Mouse (Mus musculus) CH12F3 (cell line): ENCODE measurements around the gene Fstl4.

Source experiments
- in situ Hi-C: fragments of 300-500 bp; cut with MboI; formaldehyde crosslinking; loops from 2 replicates; pipeline ENCODE4 v1.14.3; 2020; ENCODE audit warnings: low sequenced_read_pairs

The Fstl4 gene

DNA sequence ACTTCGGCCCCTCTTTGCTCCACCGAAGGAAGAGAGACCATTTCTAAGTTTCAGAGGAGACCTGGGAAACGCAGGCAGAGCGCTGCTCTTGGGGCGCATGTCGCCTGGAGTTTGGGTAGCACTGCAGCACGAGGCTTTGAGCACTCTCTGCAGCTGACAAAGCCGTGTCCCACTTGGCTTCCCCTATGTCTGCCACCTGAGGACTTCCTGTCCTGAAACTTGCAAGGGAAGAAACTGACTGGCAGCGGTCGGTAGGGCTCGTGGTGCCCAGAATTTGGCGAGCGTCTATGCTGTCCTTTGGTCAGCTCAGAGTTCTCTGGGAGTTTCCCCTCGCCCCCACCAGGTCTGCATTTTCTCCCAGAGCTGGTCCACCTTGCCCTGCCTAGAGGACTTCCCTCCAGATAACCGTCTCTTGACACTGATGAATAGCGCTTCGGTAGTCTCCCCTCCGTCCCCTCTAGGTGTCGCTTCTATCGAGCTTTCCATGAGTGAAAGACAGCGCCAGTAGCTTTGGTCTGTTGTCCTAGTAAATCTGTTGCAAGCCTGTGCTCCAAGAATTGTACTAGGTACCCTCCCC is 1.3 kb downstream of the Fstl4 start:
- in situ Hi-C loops: no loop called here

- in situ Hi-C loops: no loop called here
Observed at GRCm38 (mm10) chr11:52767921-52768320, 3.5 kb downstream of the Fstl4 start.

DNA sequence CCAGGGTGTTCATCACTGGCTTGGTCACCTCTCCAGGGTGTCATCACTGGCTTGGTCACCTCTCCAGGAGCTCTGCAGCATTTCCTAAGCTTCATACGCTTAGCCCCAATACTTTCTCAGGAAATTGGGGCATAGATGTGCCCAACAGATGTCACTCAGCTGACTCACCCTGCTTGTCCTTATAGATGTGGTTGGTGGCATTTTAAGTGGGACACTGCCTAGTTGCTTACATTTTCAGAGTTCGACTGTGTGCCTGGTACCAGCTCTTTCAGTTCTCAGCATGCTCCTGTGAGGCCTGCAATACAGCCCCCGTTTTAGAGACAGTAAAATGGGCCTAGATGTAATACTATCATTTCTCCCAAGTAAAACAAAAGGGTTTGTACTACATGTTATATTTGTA is 8.6 kb downstream of the Fstl4 start:
- in situ Hi-C loops: no loop called here

DNA sequence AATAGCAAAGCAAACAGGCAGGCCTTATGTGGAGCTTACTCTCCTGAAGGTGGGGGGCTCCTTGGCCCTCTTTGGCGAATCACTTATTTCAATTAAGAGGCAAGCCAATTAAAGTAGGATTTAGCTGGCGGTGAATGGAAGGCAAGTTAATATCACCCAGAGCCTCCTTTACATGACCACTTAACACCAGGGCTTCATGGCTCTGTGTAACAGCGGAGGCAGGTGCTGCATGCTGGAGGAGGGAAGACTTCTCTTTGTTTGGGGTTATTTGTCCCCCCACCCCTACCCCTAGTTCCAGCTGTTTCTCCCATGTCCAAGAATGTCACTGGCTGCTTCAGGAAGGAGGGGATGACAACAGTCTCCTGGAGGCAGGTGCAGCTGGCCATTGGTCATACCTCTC is 10.9 kb downstream of the Fstl4 start:
- in situ Hi-C loops: no loop called here

DNA sequence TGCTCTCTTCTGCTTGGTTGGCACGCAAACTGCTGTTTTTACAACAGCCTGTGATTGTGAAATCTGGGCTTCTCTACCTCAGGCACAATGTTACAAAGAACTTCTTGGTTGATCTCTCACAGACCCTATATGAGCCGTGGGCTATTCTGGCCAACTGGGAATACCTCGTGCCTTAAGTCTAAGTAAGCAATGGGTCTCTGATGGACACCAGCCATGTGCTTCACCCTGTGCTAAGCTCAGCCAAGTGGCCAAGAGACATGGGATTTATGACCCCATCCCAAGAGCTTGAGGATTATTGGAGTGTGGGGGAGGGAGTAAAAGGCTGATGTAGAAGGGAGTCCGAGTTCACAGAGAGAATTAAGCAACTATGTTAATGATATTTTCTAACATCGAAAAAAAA is 18.0 kb downstream of the Fstl4 start:
- in situ Hi-C loops: no loop called here

GRCm38 (mm10) chr11:52794331-52794730 is 29.9 kb downstream of the Fstl4 start:
- in situ Hi-C loops: no loop called here

DNA sequence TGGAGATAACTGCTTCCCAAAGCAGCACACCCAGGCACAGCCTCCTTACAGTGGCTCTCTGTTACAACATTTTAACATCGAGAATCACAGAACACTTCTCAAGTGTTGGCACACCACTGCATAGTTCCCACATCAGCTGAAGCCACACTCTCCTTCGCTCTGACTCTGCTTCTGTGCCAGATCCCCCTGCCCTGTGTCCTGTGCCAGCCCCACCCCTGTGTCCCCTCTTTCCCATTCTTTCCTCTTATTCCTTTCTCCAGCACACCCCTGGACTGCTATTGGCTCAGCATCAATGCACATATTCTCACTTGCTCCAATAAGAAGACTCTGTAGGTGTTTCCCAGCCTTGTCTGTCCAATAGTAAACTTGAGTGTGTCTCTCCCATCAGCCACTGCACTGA is 45.1 kb downstream of the Fstl4 start:
- in situ Hi-C loops: no loop called here

GRCm38 (mm10) chr11:52816004-52816403 is 51.6 kb downstream of the Fstl4 start:
- in situ Hi-C loops: no loop called here

DNA sequence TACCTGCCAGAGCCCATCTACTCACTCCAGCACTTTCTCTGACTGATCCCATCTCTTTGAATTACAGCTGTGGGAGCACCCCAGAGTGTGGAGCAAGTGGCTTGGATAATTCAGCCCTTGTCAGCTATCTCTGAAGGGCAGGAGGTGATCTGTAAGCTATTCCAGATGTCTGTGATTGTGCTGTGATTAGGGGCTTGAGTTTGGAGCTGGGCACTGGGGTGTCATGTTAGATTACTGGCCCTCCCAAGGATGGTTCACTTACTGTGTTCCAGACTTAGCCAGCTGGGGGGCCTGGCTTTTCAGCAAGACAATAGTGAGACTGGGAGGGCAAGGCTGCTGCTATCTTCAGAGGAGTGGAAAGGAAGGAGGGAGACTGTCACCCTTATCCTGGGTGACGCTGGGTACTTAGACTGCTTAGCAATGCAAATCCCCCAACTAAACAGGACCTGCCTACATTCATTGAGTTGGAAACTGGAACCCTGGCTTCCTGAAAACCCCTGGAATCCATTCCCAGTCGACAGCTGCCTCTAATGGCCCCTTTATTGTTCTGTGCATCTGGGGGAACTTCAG is 56.0 kb downstream of the Fstl4 start:
- in situ Hi-C loops: no loop called here

- in situ Hi-C loops: no loop called here
Observed at GRCm38 (mm10) chr11:52826591-52826990, 62.2 kb downstream of the Fstl4 start.

- in situ Hi-C loops: no loop called here
Observed at GRCm38 (mm10) chr11:52831631-52832310, 67.3 kb downstream of the Fstl4 start.

DNA sequence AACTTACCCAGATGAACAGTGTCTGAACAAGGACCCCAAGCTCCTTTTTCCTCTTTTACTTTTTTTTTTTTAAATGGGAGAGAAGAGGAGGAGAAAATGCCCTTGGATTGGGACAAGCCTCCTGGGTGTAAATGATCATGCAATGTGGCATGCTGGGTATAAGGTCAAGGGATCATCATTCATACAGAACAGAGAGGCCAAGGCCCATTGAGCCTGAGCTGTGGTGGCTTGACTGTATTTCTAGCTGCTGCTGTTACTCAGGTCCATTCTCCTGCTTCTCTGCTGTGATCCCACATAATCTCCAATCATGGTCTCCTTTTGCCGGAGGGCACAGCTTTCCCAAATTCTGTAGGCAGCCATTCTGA is 67.9 kb downstream of the Fstl4 start:
- in situ Hi-C loops: no loop called here

DNA sequence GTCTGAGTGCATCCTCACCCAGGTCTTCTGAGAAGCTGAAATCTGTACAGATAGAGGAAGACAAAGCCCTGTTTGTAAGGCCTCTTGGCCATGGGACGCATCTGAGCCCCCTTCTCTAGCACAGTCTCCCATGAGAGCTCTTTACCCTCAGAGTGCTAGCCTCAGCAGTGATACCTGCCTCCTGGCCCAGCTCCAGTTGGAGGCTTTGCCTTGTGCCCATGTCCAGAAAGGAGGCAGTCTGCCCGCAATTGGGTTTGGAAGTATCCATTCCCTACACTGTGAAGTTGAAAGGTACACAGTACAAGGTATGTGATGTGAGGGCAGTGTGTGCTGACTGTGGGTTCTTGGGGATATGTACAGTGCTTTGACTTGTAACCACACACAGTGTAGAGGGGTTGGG is 84.3 kb downstream of the Fstl4 start:
- in situ Hi-C loops: no loop called here

GRCm38 (mm10) chr11:52850071-52850470 is 85.6 kb downstream of the Fstl4 start:
- in situ Hi-C loops: no loop called here

DNA sequence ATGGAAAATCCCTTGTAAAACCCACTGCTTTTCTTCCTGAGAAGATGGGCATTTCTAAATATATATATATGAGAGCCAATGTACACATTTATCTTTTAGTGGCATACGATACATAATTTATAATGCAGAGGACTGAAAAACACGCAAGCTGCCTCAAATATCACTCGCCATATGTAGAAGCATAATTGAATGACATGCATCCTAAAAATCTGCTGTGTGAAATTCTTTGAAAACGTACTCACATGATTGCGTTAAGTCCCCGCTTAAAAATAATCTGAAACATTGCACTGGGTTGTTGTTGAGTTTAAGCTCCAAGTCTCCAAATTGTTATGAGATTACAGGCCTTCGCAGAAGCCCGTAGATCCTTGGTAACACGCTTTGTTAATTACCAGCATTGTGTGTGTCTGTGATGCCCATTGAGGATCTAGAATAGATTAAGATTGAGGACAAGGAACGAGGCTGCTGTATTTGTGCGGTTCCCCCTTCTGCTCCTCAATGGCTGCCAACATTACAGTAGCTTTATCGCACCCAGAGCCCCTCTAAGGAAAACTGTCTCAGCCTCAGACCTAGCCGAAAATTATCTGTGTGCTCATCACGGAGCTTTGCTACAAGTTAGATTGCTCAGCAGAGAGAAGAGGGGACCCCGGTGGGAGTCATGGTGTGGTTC is 108.5 kb downstream of the Fstl4 start:
- in situ Hi-C loops: no loop called here

DNA sequence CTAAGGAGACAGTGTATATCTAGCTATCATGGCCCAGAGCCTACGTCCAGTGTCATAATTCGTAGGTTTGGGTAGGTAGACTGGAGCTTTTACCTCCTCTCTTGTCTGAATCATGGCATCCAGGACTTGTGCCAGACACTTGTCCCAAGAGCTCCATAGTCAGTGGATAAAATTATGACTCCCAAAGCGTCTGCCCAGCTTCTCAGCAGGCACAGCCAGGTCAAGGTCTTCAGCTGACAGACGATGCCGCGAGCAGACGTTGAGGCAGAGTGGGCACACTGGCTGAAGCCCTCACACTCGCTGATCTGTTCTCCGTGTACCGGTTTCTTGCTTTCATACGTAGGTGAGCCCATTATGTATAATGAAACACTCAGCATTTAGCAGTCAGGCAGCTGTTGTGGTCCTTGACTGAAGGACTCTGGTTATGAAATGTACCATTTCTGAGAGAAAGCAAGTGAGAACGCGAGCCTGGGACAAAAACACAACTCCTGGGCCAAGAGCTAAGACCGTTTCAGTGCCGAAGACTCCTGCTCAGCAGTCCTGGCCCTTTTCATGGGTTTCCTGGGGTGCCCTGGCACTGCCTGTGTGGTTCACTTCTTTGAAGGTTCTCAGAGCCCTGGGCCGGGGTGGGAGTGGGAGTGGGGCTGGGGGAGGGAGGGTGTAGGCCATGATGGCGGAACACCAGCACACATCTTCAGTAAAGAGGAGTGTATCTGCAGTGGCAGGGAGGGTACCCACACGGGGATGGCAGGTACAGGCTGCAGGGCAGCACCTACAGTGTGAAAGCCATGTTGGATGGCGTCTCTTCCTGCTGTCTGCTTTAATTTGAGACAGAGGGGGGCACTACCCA is 111.7 kb downstream of the Fstl4 start:
- in situ Hi-C loops: no loop called here

DNA sequence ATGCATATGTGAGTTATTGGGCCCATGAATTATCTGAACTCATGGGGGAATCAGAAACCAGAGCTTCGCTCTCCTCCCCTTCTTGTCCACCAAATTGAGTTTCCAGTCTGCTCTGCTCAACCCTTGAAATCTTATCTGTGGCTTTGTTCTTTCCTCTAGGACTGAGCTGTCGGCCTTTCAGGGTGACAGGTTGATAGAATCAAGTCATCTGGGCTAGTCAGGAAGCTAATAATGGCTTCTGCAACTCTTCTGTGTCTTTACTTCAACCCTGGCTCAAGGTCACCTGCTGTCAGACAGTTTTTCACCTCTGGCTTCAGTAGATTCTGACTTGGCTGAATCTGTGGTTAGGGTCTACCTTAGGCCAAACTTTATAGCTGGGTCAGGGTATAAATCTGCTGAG is 113.2 kb downstream of the Fstl4 start:
- in situ Hi-C loops: no loop called here

DNA sequence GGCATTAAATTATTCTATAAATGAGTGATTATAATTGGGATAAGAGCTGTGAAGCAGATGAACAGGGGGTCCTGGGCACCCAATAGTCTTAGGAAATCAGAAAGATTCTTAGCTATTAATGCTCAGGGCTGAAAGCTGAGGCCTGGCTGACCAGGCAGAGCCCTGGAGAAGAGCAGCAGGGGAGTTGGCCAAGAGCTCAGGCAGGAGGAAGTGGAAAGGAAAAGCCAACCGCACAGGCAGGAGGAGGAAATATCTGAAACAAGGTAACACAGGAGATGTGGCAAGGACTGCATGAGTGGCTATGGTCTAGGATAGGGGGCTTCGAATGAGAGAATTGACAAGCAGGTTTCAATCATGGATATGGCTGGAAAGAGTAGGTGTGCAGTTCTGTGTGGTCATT is 115.5 kb downstream of the Fstl4 start:
- in situ Hi-C loops: no loop called here

DNA sequence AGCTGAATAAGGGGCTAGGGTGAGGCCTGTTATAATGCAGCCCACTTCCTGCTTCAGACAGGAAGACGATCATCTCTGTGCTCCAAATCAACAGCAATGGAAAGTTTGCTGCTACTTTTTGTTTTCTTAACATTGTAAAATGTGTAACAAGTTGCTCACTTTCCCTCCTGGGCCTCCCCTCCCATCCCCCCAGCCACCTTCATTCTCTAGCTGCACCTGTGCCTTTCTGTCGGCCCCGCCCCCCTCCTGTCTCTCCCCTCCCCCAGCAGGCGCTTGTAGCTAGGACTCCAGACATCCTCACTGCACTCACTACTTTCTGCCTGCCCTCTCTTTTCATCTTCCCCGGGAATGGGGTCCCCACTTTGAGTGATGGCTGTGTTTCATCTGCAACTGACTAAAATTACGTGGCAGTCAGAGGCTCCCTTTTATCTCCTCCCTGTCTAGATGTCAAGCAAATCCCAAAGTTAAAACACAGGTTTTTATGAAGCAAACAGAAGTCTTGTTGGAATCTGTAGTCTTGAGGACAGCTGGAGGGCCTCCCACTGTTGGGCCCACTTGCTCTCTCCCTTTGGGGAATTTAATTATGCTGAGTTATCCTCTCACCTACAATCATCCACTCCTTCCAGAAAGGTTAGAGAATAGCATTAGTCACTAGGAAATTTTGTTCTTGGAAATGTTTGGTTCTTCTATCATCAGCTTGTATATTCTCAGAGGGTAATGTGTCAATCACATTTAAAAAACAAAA is 122.3 kb downstream of the Fstl4 start:
- in situ Hi-C loops: no loop called here

GRCm38 (mm10) chr11:52888150-52888549 is 123.7 kb downstream of the Fstl4 start:
- in situ Hi-C loops: no loop called here

GRCm38 (mm10) chr11:52889527-52889926 is 125.1 kb downstream of the Fstl4 start:
- in situ Hi-C loops: no loop called here
